Mouse (Mus musculus) lung, adult 2 months (tissue): ENCODE data around the gene Tec.

Experiments
- CTCF ChIP-seq: fragments of 200-500 bp; IDR thresholded peaks from 2 replicates; pipeline ENCODE4 v1.5.1; 2011; ENCODE audit warnings: mild to moderate bottlenecking, low read length, control low read depth; ENCODE audit not compliant: insufficient read depth
- POLR2A ChIP-seq: fragments of 200-500 bp; IDR thresholded peaks from 2 replicates; pipeline ENCODE4 v1.6.1; 2011; ENCODE audit warnings: low read depth, mild to moderate bottlenecking, control low read depth, low read length, borderline replicate concordance; ENCODE audit errors: extremely low read depth

- TF ChIP-seq POLR2A (no peak), CTCF (no peak)
These were observed 57.3 kb downstream of the Tec start for GRCm38 (mm10) chr5:72810990-72811389.
